Mouse (Mus musculus) CH12.LX (cell line): ENCODE measurements around the gene Rp2.
"Not testable (repeated sequence)": the region's sequence is repeated elsewhere in the genome, so short reads cannot be mapped to it uniquely, and the experiment has no call there.

Experiments
- CHD2 ChIP-seq: IDR thresholded peaks from 2 replicates; pipeline ENCODE4 v1.6.1; 2011; ENCODE audit warnings: low read length, improper control_type of control experiment
- CTCF ChIP-seq, 2 experiments: IDR thresholded peaks in 1 of 2; conservative IDR thresholded peaks in 1 of 2; 2 replicates each; pipeline ENCODE4 v1.5.1; 2011 to 2012; ENCODE audit warnings: low read depth in 2 of 2, low read length in 2 of 2, improper control_type of control experiment in 1 of 2, inconsistent platforms in 1 of 2, mild to moderate bottlenecking in 1 of 2, moderate library complexity in 1 of 2
- E2F4 ChIP-seq: IDR thresholded peaks from 2 replicates; pipeline ENCODE4 v1.6.1; 2011; ENCODE audit warnings: low read depth, low read length, improper control_type of control experiment; ENCODE audit not compliant: insufficient replicate concordance
- ETS1 ChIP-seq: conservative IDR thresholded peaks from 2 replicates; pipeline ENCODE4 v1.6.1; 2012; ENCODE audit warnings: low read depth, mild to moderate bottlenecking, inconsistent platforms, low read length, improper control_type of control experiment, moderate library complexity
- IRF4 ChIP-seq: IDR thresholded peaks from 2 replicates; pipeline ENCODE4 v1.6.1; 2014; ENCODE audit warnings: low read depth, mild to moderate bottlenecking, inconsistent platforms, low read length, improper control_type of control experiment
- MAFK ChIP-seq: IDR thresholded peaks from 2 replicates; pipeline ENCODE4 v1.6.1; 2011; ENCODE audit warnings: low read length, improper control_type of control experiment; ENCODE audit not compliant: insufficient replicate concordance
- MEF2A ChIP-seq: IDR thresholded peaks from 2 replicates; pipeline ENCODE4 v1.6.1; 2014; ENCODE audit warnings: low read depth, mild to moderate bottlenecking, inconsistent platforms, low read length, improper control_type of control experiment, borderline replicate concordance
- MXI1 ChIP-seq: IDR thresholded peaks from 2 replicates; pipeline ENCODE4 v1.6.1; 2011; ENCODE audit warnings: mild to moderate bottlenecking, low read depth, low read length, improper control_type of control experiment
- POLR2A ChIP-seq: IDR thresholded peaks from 2 replicates; pipeline ENCODE4 v1.6.1; 2011; ENCODE audit warnings: low read depth, mild to moderate bottlenecking, improper control_type of control experiment, low read length
- ZKSCAN1 ChIP-seq: IDR thresholded peaks from 2 replicates; pipeline ENCODE4 v1.6.1; 2012; ENCODE audit warnings: low read depth, inconsistent platforms, low read length, improper control_type of control experiment, borderline replicate concordance

GRCm38 (mm10) chrX:20391964-20392363 is 27.7 kb downstream of the Rp2 start:
- not testable (repeated sequence) for TF ChIP-seq ZKSCAN1; POLR2A; MEF2A; MAFK; IRF4; ETS1; CHD2; E2F4; CTCF (conservative IDR thresholded peaks at IDR 0.05 in 1 of 2, IDR thresholded peaks at IDR 0.05 in 1 of 2; ENCODE audit: low read depth in 2 of 2, low read length in 2 of 2); MXI1
